Mouse (Mus musculus) stomach, embryonic 15.5 days (tissue): ENCODE results near the gene Syt2. TPM values are rescaled to one million over a fixed set of nuclear protein-coding genes. Genes with fewer than 3 reads are reported as not detected.

Experiments
- ATAC-seq: fragments of 200-750 bp; cut with Nextera tagmentation; 2 replicates; pipeline ENCODE4 v1.8.0; 2017; ENCODE audit warnings: low read depth, moderate number of reproducible peaks, moderate TSS enrichment; ENCODE audit not compliant: insufficient read depth, low FRiP score
- H3K27ac ChIP-seq: fragments of 300-500 bp; sonication (generic); 2 replicates; pipeline ENCODE4 v1.5.1; 2015; ENCODE audit warnings: mild to moderate bottlenecking, inconsistent platforms
- H3K27me3 ChIP-seq: fragments of 300-500 bp; sonication (generic); replicated peaks from 2 replicates; pipeline ENCODE4 v1.6.1; 2015; ENCODE audit warnings: inconsistent platforms
- H3K36me3 ChIP-seq: fragments of 300-500 bp; sonication (generic); 2 replicates; pipeline ENCODE4 v1.6.1; 2015; ENCODE audit warnings: inconsistent platforms
- H3K4me1 ChIP-seq: fragments of 300-500 bp; sonication (generic); 2 replicates; pipeline ENCODE4 v1.6.1; 2015; ENCODE audit warnings: inconsistent platforms
- H3K4me2 ChIP-seq: fragments of 300-500 bp; sonication (generic); 2 replicates; pipeline ENCODE4 v1.6.1; 2015; ENCODE audit warnings: mild to moderate bottlenecking, inconsistent platforms
- H3K4me3 ChIP-seq: fragments of 300-500 bp; sonication (generic); replicated peaks from 2 replicates; pipeline ENCODE4 v1.5.1; 2015; ENCODE audit warnings: inconsistent platforms
- H3K9ac ChIP-seq: fragments of 300-500 bp; sonication (generic); 2 replicates; pipeline ENCODE4 v1.6.1; 2015; ENCODE audit warnings: inconsistent platforms
- H3K9me3 ChIP-seq: fragments of 300-500 bp; sonication (generic); 2 replicates; pipeline ENCODE4 v1.6.1; 2016; ENCODE audit warnings: inconsistent platforms
- WGBS: fragments of 180-500 bp; shearing (Covaris S2); methylation state at CpG from one replicate; pipeline ENCODE4 v1.1.7; 2015; 5-methylcytosine and 5-hydroxymethylcytosine counted together
- polyA plus RNA-seq: library from polyadenylated mRNA; unstranded; fragments of >200 nt; fragmentation: Nextera tagmentation; extraction: Ambion mirVana; gene quantifications from 2 replicates; pipeline ENCODE4 v1.2.1, GENCODE M21; 2015

Gene Syt2
- polyA plus RNA-seq, 1 experiment from 2014 or later, result 1.8 TPM

- Histone ChIP-seq H3K36me3 (no peaks in the 10 kb centered on the region; the same call in 1 of the 2 replicates), H3K4me2 (no peak overlapping the region), H3K9me3 (no peaks in the 10 kb centered on the region), H3K4me1 (peaks cover 63% of the 10 kb centered on the region), H3K27me3 (no peaks in the 10 kb centered on the region), H3K4me3 (no peak overlapping the region), H3K9ac (no peak overlapping the region), H3K27ac (0 out of 2 replicates have a peak overlapping the region, but pooled peaks have one; percentile 2)
- 80% methylated on average over 5 of the region's 5 CpGs for whole genome bisulfite sequencing
- no peak for ATAC-seq
Observed at GRCm38 (mm10) chr1:134752447-134752846, 106.0 kb downstream of the Syt2 start.

GRCm38 (mm10) chr1:134753751-134754630 is 107.5 kb downstream of the Syt2 start:
- Histone ChIP-seq H3K36me3 (peaks cover 2% of the 10 kb centered on the region), H3K27me3 (no peaks in the 10 kb centered on the region), H3K9ac (no peak overlapping the region), H3K27ac (peak overlapping the region; percentile 89), H3K4me3 (no peak overlapping the region), H3K4me1 (peaks cover 61% of the 10 kb centered on the region), H3K9me3 (no peaks in the 10 kb centered on the region), H3K4me2 (peak overlapping the region; percentile 5; the same call in 1 of the 2 replicates)
- 49% methylated on average over 13 of the region's 13 CpGs for WGBS
- ATAC-seq, result 0 out of 2 replicates have a peak, but pooled peaks have one; percentile 38

GRCm38 (mm10) chr1:134754818-134755217 is 108.3 kb downstream of the Syt2 start:
- H3K9ac ChIP-seq, result no peak overlapping the region
- peaks cover 10% of the 10 kb centered on the region for H3K36me3 ChIP-seq
- 57% methylated on average over 10 of the region's 10 CpGs for WGBS
- ATAC-seq, result no peak
- peaks cover 60% of the 10 kb centered on the region for H3K4me1 ChIP-seq
- H3K4me2 ChIP-seq, result no peak overlapping the region
- H3K27me3 ChIP-seq, result no peaks in the 10 kb centered on the region
- H3K27ac ChIP-seq, result peak overlapping the region; percentile 67; the same call in 1 of the 2 replicates
- no peaks in the 10 kb centered on the region for H3K9me3 ChIP-seq
- no peak overlapping the region for H3K4me3 ChIP-seq

- Histone ChIP-seq H3K4me2 (no peak overlapping the region), H3K4me3 (no peak overlapping the region), H3K9me3 (no peaks in the 10 kb centered on the region), H3K27me3 (no peaks in the 10 kb centered on the region), H3K4me1 (peaks cover 56% of the 10 kb centered on the region), H3K9ac (no peak overlapping the region), H3K27ac (peak overlapping the region; percentile 67), H3K36me3 (peaks cover 17% of the 10 kb centered on the region)
- ATAC-seq, result no peak
- 54% methylated on average over 13 of the region's 13 CpGs for WGBS
Observed at GRCm38 (mm10) chr1:134755548-134756189, 109.2 kb downstream of the Syt2 start.

- no peak for ATAC-seq
- Histone ChIP-seq H3K4me2 (no peak overlapping the region), H3K4me1 (peaks cover 56% of the 10 kb centered on the region), H3K9ac (no peak overlapping the region), H3K36me3 (peaks cover 18% of the 10 kb centered on the region), H3K4me3 (no peak overlapping the region), H3K27me3 (no peaks in the 10 kb centered on the region), H3K27ac (peak overlapping the region; percentile 67; the same call in 1 of the 2 replicates), H3K9me3 (no peaks in the 10 kb centered on the region)
- 69% methylated on average over 10 of the region's 10 CpGs for WGBS
Observed at GRCm38 (mm10) chr1:134756190-134756873, 109.9 kb downstream of the Syt2 start.

GRCm38 (mm10) chr1:134757230-134757629 is 110.8 kb downstream of the Syt2 start:
- H3K27ac ChIP-seq, result peak overlapping the region; percentile 67
- no peak for ATAC-seq
- no peak overlapping the region for H3K4me3 ChIP-seq
- peaks cover 18% of the 10 kb centered on the region for H3K36me3 ChIP-seq
- peaks cover 53% of the 10 kb centered on the region for H3K4me1 ChIP-seq
- no peaks in the 10 kb centered on the region for H3K27me3 ChIP-seq
- H3K9me3 ChIP-seq, result no peaks in the 10 kb centered on the region
- H3K9ac ChIP-seq, result no peak overlapping the region
- 46% methylated on average over 3 of the region's 3 CpGs for WGBS
- no peak overlapping the region for H3K4me2 ChIP-seq

GRCm38 (mm10) chr1:134759133-134759532 is 112.7 kb downstream of the Syt2 start:
- Histone ChIP-seq H3K4me3 (no peak overlapping the region), H3K9me3 (no peaks in the 10 kb centered on the region), H3K27ac (no peak overlapping the region), H3K4me2 (no peak overlapping the region), H3K4me1 (peaks cover 44% of the 10 kb centered on the region), H3K36me3 (peaks cover 18% of the 10 kb centered on the region), H3K9ac (no peak overlapping the region), H3K27me3 (no peaks in the 10 kb centered on the region)
- 84% methylated on average over 6 of the region's 6 CpGs for WGBS
- ATAC-seq, result no peak

- Histone ChIP-seq H3K27ac (no peak overlapping the region), H3K36me3 (peaks cover 18% of the 10 kb centered on the region), H3K9me3 (no peaks in the 10 kb centered on the region), H3K4me1 (peaks cover 45% of the 10 kb centered on the region), H3K9ac (no peak overlapping the region), H3K4me2 (no peak overlapping the region), H3K27me3 (no peaks in the 10 kb centered on the region), H3K4me3 (no peak overlapping the region)
- ATAC-seq, result no peak
- WGBS, result 71% methylated on average over 5 of the region's 5 CpGs
Observed at GRCm38 (mm10) chr1:134760642-134761041, 114.2 kb downstream of the Syt2 start.

- Histone ChIP-seq H3K4me2 (no peak overlapping the region), H3K4me1 (peaks cover 36% of the 10 kb centered on the region), H3K27ac (no peak overlapping the region), H3K9ac (no peak overlapping the region), H3K9me3 (no peaks in the 10 kb centered on the region), H3K36me3 (peaks cover 18% of the 10 kb centered on the region), H3K4me3 (no peak overlapping the region), H3K27me3 (no peaks in the 10 kb centered on the region)
- ATAC-seq, result no peak
- 80% methylated on average over 7 of the region's 7 CpGs for WGBS
Observed at GRCm38 (mm10) chr1:134761534-134761933, 115.1 kb downstream of the Syt2 start.

- Histone ChIP-seq H3K36me3 (peaks cover 18% of the 10 kb centered on the region), H3K27me3 (no peaks in the 10 kb centered on the region), H3K4me3 (no peak overlapping the region), H3K9ac (no peak overlapping the region), H3K4me1 (peaks cover 27% of the 10 kb centered on the region), H3K4me2 (no peak overlapping the region), H3K9me3 (no peaks in the 10 kb centered on the region), H3K27ac (peak overlapping the region; percentile 51; the same call in 1 of the 2 replicates)
- no peak for ATAC-seq
- 84% methylated on average over 4 of the region's 4 CpGs for WGBS
Observed at GRCm38 (mm10) chr1:134763250-134763649, 116.8 kb downstream of the Syt2 start.

GRCm38 (mm10) chr1:134763776-134764438 is 117.4 kb downstream of the Syt2 start:
- H3K27ac ChIP-seq, result peak overlapping the region; percentile 93
- no peaks in the 10 kb centered on the region for H3K27me3 ChIP-seq
- H3K4me2 ChIP-seq, result no peak overlapping the region
- H3K36me3 ChIP-seq, result peaks cover 20% of the 10 kb centered on the region
- no peaks in the 10 kb centered on the region for H3K9me3 ChIP-seq
- peak; percentile 80 for ATAC-seq
- WGBS, result 27% methylated on average over 11 of the region's 11 CpGs
- H3K9ac ChIP-seq, result no peak overlapping the region
- peaks cover 27% of the 10 kb centered on the region for H3K4me1 ChIP-seq
- H3K4me3 ChIP-seq, result no peak overlapping the region
